Mouse (Mus musculus): ENCODE data around the gene Cyp4f16. TPM values are rescaled to one million over a fixed set of nuclear protein-coding genes. Genes with fewer than 3 reads are reported as not detected.
"Not testable (repeated sequence)": the region's sequence is repeated elsewhere in the genome, so short reads cannot be mapped to it uniquely, and the experiment has no call there.

Gene Cyp4f16
- polyA plus RNA-seq (2016; fragmentation: Nextera tagmentation; extraction: Ambion mirVana), result 18.3 and 19.2 TPM in 2 replicates

GRCm38 (mm10) chr17:32536051-32536866, at the start of gene Cyp4f16:
Cyp4f16 (plus strand) TSS chr17:32536558.
- Histone ChIP-seq H3K4me3 (peak within 1 kb of the TSS; percentile 57), H3K4me1 (replicated peaks) (peaks cover 16% of the 10 kb centered on the region), H3K27ac (ENCODE audit: poor library complexity, severe bottlenecking) (peak within 1 kb of the TSS; percentile 22; the same call in 1 of the 2 replicates), H3K4me2 (peak within 1 kb of the TSS; percentile 65), H3K9ac (peak within 1 kb of the TSS; percentile 62)
- not testable (repeated sequence) for H3K27me3 ChIP-seq (replicated peaks); H3K36me3 ChIP-seq; H3K9me3 ChIP-seq (replicated peaks)
- 8% methylated on average over 5 of the region's 5 CpGs for WGBS
- ATAC-seq (ENCODE audit: insufficient number of reproducible peaks, low FRiP score), result peak; percentile 96

DNA sequence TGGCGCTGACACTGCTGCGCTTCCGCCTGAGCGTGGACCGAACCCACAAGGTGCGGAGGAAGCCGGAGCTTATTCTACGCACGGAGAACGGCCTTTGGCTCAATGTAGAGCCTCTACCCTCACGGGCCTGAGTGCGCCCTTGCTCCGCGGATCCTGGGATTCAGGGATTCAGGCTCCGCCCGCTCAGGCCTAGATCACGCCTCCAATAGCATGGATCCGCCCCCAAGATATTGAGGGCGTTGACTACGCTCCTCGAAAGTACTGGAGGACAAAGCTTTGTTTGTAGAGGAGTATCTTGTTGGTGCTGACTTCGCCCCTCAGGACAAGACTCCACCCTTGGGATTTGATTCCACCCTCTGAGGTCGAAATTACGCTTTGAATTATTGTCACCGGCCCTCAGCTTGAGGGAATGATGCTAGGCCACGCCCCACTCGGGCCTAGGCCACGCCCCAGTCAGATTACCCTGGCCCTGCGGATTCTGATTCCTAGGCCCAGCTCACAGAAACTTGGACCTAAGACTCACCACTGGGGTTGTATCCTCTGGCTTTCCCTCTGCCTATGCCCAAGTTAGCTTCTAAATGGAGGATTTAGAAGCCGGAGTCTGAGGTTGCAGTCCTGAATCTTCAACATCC, 43.9 kb upstream of the Cyp4f16 start:
- Histone ChIP-seq H3K9ac (no peak overlapping the region), H3K4me3 (peak overlapping the region; percentile 36), H3K27ac (ENCODE audit: poor library complexity, severe bottlenecking) (no peak overlapping the region), H3K27me3 (replicated peaks) (peaks cover 15% of the 10 kb centered on the region), H3K4me2 (peak overlapping the region; percentile 67), H3K4me1 (replicated peaks) (peaks cover 5% of the 10 kb centered on the region; the same call in 1 of the 2 replicates), H3K36me3 (no peaks in the 10 kb centered on the region), H3K9me3 (replicated peaks) (0 out of 2 replicates have a peak, but pooled peaks cover 4% of the 10 kb centered on the region)
- 10% methylated on average over 30 of the region's 30 CpGs for WGBS
- ATAC-seq (ENCODE audit: insufficient number of reproducible peaks, low FRiP score), result peak; percentile 58; the same call in 1 of the 2 replicates

DNA sequence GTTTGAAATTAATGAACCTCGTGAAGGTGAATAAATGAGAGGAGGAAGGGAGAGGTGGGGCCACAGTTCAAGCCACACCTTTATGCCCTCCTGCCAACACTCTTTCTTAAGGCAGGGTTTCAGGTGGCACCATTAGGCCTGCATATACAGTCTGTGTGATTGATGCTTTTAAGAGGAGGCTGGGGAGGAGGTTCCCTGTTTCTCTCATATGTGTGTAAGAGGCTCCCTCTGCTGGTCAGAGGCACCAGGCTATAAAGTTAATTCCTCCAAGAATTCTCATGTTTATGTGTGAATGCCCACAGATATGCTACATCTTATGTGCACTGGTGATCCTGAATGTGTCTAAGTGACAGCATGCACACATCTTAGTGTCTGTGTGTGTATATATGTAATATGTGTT, 41.8 kb upstream of the Cyp4f16 start:
- no peak for ATAC-seq (ENCODE audit: insufficient number of reproducible peaks, low FRiP score)
- no peak overlapping the region for H3K4me2 ChIP-seq

GRCm38 (mm10) chr17:32500511-32500910, 35.8 kb upstream of the Cyp4f16 start:
- H3K27me3 ChIP-seq (replicated peaks); H3K9me3 ChIP-seq (replicated peaks); H3K9ac ChIP-seq; H3K4me2 ChIP-seq; H3K27ac ChIP-seq (ENCODE audit: poor library complexity, severe bottlenecking); H3K36me3 ChIP-seq; ATAC-seq (ENCODE audit: insufficient number of reproducible peaks, low FRiP score); H3K4me3 ChIP-seq: not testable (repeated sequence)
- 77% methylated on average over 4 of the region's 4 CpGs for WGBS
- H3K4me1 ChIP-seq (replicated peaks), result peaks cover 15% of the 10 kb centered on the region

More for the DNA sequence above, 41.8 kb upstream of the Cyp4f16 start:
- 61% methylated on average over 1 of the region's 1 CpGs for WGBS
- Histone ChIP-seq H3K27ac (ENCODE audit: poor library complexity, severe bottlenecking) (no peak overlapping the region), H3K36me3 (no peaks in the 10 kb centered on the region), H3K4me1 (replicated peaks) (peaks cover 5% of the 10 kb centered on the region; the same call in 1 of the 2 replicates), H3K9ac (no peak overlapping the region), H3K9me3 (replicated peaks) (0 out of 2 replicates have a peak, but pooled peaks cover 4% of the 10 kb centered on the region), H3K27me3 (replicated peaks) (peaks cover 15% of the 10 kb centered on the region), H3K4me3 (no peak overlapping the region)

- H3K9me3 ChIP-seq (replicated peaks), result no peaks in the 10 kb centered on the region
- no peak overlapping the region for H3K4me2 ChIP-seq
- no peak for ATAC-seq (ENCODE audit: insufficient number of reproducible peaks, low FRiP score)
- H3K4me3 ChIP-seq, result no peak overlapping the region
- H3K27me3 ChIP-seq (replicated peaks), result no peaks in the 10 kb centered on the region
- H3K36me3 ChIP-seq, result no peaks in the 10 kb centered on the region
- peaks cover 18% of the 10 kb centered on the region for H3K4me1 ChIP-seq (replicated peaks)
- 65% methylated on average over 3 of the region's 3 CpGs for WGBS
- H3K27ac ChIP-seq (ENCODE audit: poor library complexity, severe bottlenecking), result no peak overlapping the region
- H3K9ac ChIP-seq, result no peak overlapping the region
Measured at GRCm38 (mm10) chr17:32501051-32501450, 35.3 kb upstream of the Cyp4f16 start.

GRCm38 (mm10) chr17:32503111-32503510, 33.2 kb upstream of the Cyp4f16 start:
- WGBS, result 62% methylated on average over 2 of the region's 2 CpGs

DNA sequence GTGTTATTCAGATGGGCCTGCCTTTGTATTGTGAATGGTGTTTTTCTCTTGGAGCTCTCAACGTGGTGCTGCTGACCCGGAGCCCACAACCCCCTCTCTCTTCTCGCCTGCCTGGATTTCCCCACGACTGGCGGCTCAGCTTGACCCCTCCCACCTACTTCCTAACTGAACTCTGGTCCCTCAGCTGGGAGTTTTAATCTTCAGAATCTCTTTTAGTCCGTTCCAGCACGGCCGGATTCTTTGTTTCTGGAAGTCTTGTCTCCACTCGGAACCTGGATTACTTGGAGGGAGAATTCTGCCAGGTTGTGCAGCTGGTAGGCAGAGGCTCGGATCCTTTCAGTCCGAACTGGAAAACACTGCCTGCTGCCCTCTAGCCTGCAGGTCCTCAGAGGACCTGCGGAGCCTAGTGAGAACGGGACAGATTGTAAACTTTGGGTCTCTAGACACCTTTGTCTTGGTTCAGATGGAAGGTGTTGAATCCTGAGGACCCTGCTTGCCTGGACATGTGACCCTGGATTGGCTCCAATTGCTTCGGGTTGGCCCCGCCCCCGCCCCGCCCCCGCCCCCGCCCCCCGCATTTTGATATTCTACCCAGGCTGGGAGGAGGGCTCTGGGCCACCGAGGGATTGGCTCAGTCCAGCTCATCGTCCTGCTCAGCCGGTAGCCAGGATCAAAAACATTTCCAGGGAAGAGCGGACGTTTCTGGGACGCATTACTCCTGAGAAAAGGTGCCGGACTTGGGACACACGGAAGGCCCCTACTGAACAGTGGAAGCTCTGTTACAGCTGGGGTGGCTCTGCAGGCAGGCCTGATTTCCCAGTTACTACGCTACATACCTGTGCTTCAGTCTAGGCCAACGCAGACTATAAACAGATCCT, 30.3 kb upstream of the Cyp4f16 start, which contains the start of gene Cyp4f17:
Cyp4f17 (plus strand) TSS at position 200 of the 878 bp plus-strand sequence.
- Histone ChIP-seq H3K27me3 (replicated peaks) (no peaks in the 10 kb centered on the region), H3K9ac (peak within 1 kb of the TSS; percentile 77), H3K4me2 (peak within 1 kb of the TSS; percentile 90), H3K9me3 (replicated peaks) (no peaks in the 10 kb centered on the region), H3K4me3 (peak within 1 kb of the TSS; percentile 56), H3K36me3 (0 out of 2 replicates have a peak, but pooled peaks cover 10% of the 10 kb centered on the region), H3K4me1 (replicated peaks) (peaks cover 25% of the 10 kb centered on the region), H3K27ac (ENCODE audit: poor library complexity, severe bottlenecking) (peak within 1 kb of the TSS; percentile 88)
- ATAC-seq (ENCODE audit: insufficient number of reproducible peaks, low FRiP score), result peak; percentile 89
- WGBS, result under 1% methylated on average over 30 of the region's 30 CpGs

More at GRCm38 (mm10) chr17:32503111-32503510, 33.2 kb upstream of the Cyp4f16 start:
- Histone ChIP-seq H3K27me3 (replicated peaks) (no peaks in the 10 kb centered on the region), H3K27ac (ENCODE audit: poor library complexity, severe bottlenecking) (no peak overlapping the region), H3K9ac (no peak overlapping the region), H3K9me3 (replicated peaks) (no peaks in the 10 kb centered on the region), H3K4me3 (no peak overlapping the region), H3K36me3 (no peaks in the 10 kb centered on the region), H3K4me2 (no peak overlapping the region), H3K4me1 (replicated peaks) (peaks cover 28% of the 10 kb centered on the region)
- ATAC-seq (ENCODE audit: insufficient number of reproducible peaks, low FRiP score), result no peak

DNA sequence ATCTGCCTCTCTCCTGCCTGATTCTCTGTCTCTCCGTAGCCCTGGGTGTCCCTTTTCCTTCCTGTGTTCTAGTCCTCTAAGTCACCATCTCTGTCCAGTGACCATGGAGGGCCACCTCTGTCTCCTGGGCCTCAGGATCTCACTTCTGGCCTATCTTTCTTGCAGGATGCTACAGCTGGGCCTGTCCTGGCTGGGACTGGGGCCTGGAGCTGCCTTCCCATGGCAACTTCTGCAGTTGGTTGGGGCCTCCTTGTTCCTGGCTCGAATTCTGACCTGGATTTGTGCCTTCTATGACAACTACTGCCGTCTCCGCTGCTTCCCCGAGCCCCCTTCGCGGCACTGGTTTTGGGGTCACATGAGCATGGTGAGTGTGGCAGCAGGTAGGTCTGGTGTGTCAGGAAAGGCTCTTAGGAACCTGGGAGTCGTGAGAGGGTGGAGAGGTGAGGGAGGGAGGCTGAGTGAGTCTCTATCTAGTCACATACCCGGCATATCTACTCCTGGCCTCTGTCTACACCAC, 29.6 kb upstream of the Cyp4f16 start:
- 35% methylated on average over 9 of the region's 9 CpGs for WGBS
- ATAC-seq (ENCODE audit: insufficient number of reproducible peaks, low FRiP score), result peak; percentile 18; the same call in 1 of the 2 replicates

GRCm38 (mm10) chr17:32516126-32516525, 20.2 kb upstream of the Cyp4f16 start:
- H3K4me3 ChIP-seq, result no peak overlapping the region
- no peak overlapping the region for H3K4me2 ChIP-seq
- no peaks in the 10 kb centered on the region for H3K9me3 ChIP-seq (replicated peaks)
- H3K27ac ChIP-seq (ENCODE audit: poor library complexity, severe bottlenecking), result no peak overlapping the region
- WGBS, result 71% methylated on average over 5 of the region's 5 CpGs
- no peaks in the 10 kb centered on the region for H3K4me1 ChIP-seq (replicated peaks)
- H3K9ac ChIP-seq, result no peak overlapping the region
- no peaks in the 10 kb centered on the region for H3K27me3 ChIP-seq (replicated peaks)
- ATAC-seq (ENCODE audit: insufficient number of reproducible peaks, low FRiP score), result no peak
- H3K36me3 ChIP-seq, result no peaks in the 10 kb centered on the region

More for the DNA sequence above, 29.6 kb upstream of the Cyp4f16 start:
- H3K9me3 ChIP-seq (replicated peaks), result no peaks in the 10 kb centered on the region
- H3K4me3 ChIP-seq, result peak overlapping the region; percentile 56
- peaks cover 25% of the 10 kb centered on the region for H3K4me1 ChIP-seq (replicated peaks)
- no peaks in the 10 kb centered on the region for H3K27me3 ChIP-seq (replicated peaks)
- H3K4me2 ChIP-seq, result peak overlapping the region; percentile 90
- H3K36me3 ChIP-seq, result 0 out of 2 replicates have a peak, but pooled peaks cover 10% of the 10 kb centered on the region
- peak overlapping the region; percentile 88 for H3K27ac ChIP-seq (ENCODE audit: poor library complexity, severe bottlenecking)
- peak overlapping the region; percentile 77 for H3K9ac ChIP-seq

DNA sequence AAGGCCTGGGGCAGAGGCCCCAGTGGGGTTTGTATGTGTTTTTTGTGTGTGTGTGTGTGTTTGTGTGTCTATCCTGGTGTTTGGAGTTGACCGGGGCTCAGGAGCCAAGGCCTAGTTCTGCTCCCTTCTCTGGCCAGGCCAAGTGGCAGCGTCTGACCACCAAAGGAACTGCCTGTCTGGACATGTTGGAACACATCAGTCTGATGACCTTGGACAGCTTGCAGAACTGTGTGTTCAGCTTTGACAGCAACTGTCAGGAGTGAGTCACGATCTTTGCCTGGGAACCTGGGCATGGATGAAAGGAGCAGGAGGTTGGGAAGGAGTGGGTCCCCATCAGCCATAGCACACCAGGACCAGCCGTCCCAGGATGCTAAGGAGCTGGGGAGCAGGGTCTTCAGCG, 14.4 kb upstream of the Cyp4f16 start:
- H3K4me2 ChIP-seq, result no peak overlapping the region
- no peaks in the 10 kb centered on the region for H3K27me3 ChIP-seq (replicated peaks)
- H3K9me3 ChIP-seq (replicated peaks), result no peaks in the 10 kb centered on the region
- no peaks in the 10 kb centered on the region for H3K4me1 ChIP-seq (replicated peaks)
- H3K4me3 ChIP-seq, result no peak overlapping the region
- ATAC-seq (ENCODE audit: insufficient number of reproducible peaks, low FRiP score), result no peak
- H3K9ac ChIP-seq, result no peak overlapping the region
- peaks cover 15% of the 10 kb centered on the region for H3K36me3 ChIP-seq
- 79% methylated on average over 5 of the region's 5 CpGs for WGBS
- H3K27ac ChIP-seq (ENCODE audit: poor library complexity, severe bottlenecking), result no peak overlapping the region

All from heart, embryonic 12.5 days (tissue).